Mouse (Mus musculus): ENCODE data around the gene Defa31.
"Not testable (repeated sequence)": the region's sequence is repeated elsewhere in the genome, so short reads cannot be mapped to it uniquely, and the experiment has no call there.

Gene Defa31

GRCm38 (mm10) chr8:21191314-21191713, at the start of gene Defa31:
Gene Defa31, plus strand, starts transcription at chr8:21191614.
- in situ Hi-C loops (cut with MboI; ENCODE audit: low pct_unique_long_range_greater_than_20kb in 1 of 2, low sequenced_read_pairs in 2 of 2, unreplicated experiment in 1 of 2): not testable (repeated sequence)

GRCm38 (mm10) chr8:21161977-21162376, 29.4 kb upstream of the Defa31 start, which contains the start of gene Defa22:
Gene Defa22, plus strand, starts transcription at chr8:21162277.
- in situ Hi-C loops (cut with MboI; ENCODE audit: low pct_unique_long_range_greater_than_20kb in 1 of 2, low sequenced_read_pairs in 2 of 2, unreplicated experiment in 1 of 2): not testable (repeated sequence)

GRCm38 (mm10) chr8:21201261-21201660, 9.8 kb downstream of the Defa31 start, which contains the start of gene Gm15293:
Gene Gm15293, plus strand, starts transcription at chr8:21201561.
- in situ Hi-C loops (cut with MboI; ENCODE audit: low pct_unique_long_range_greater_than_20kb in 1 of 2, low sequenced_read_pairs in 2 of 2, unreplicated experiment in 1 of 2): not testable (repeated sequence)
